Mouse (Mus musculus) CH12.LX (cell line): ENCODE results near the gene H1foo. TPM values are rescaled to one million over a fixed set of nuclear protein-coding genes. Genes with fewer than 3 reads are reported as not detected.

Experiments
- DNase-seq: peaks from one replicate; pipeline ENCODE4 v3.0.0-alpha.2; 2013; ENCODE audit errors: extremely low read depth
- H3K27ac ChIP-seq: 2 replicates; pipeline ENCODE4 v1.5.1; 2012; ENCODE audit warnings: low read depth, mild to moderate bottlenecking, control low read depth, moderate library complexity; ENCODE audit not compliant: insufficient read depth
- H3K27me3 ChIP-seq: replicated peaks from 2 replicates; pipeline ENCODE3; 2012; ENCODE audit warnings: inconsistent platforms
- H3K36me3 ChIP-seq, 2 experiments: replicated peaks in 1 of 2; 2 replicates each; pipeline versions ENCODE3 to v1.6.1; 2012; ENCODE audit warnings: inconsistent platforms in 1 of 2, low read length in 1 of 2, mild to moderate bottlenecking in 1 of 2, mixed read lengths in 1 of 2, moderate library complexity in 1 of 2; ENCODE audit not compliant: control insufficient read depth in 1 of 2, insufficient read depth in 1 of 2
- H3K4me1 ChIP-seq, 2 experiments: 2 replicates each; pipeline ENCODE4 v1.6.1; 2012; ENCODE audit warnings: inconsistent platforms in 1 of 2, moderate library complexity in 1 of 2; ENCODE audit not compliant: insufficient read depth in 2 of 2, control insufficient read depth in 1 of 2
- H3K4me2 ChIP-seq: 2 replicates; pipeline ENCODE4 v1.6.1; 2012; ENCODE audit warnings: low read depth, mild to moderate bottlenecking, control low read depth; ENCODE audit not compliant: poor library complexity, insufficient read depth, severe bottlenecking
- H3K4me3 ChIP-seq, 3 experiments: fragments of 150-350 bp in 1 of 3; sonication (generic) in 1 of 3; replicated peaks in 1 of 3; 2 replicates each; pipeline versions ENCODE3 to v1.5.1; 2011 to 2012; ENCODE audit warnings: low read depth in 2 of 3, low read length in 2 of 3, mild to moderate bottlenecking in 2 of 3, moderate library complexity in 2 of 3, control low read depth in 1 of 3, improper control_type of control experiment in 1 of 3, inconsistent platforms in 1 of 3, mixed read lengths in 1 of 3; ENCODE audit not compliant: poor library complexity in 1 of 3
- H3K79me2 ChIP-seq: replicated peaks from 2 replicates; pipeline ENCODE4 v1.6.1; 2012; ENCODE audit warnings: mild to moderate bottlenecking, moderate library complexity; ENCODE audit not compliant: control insufficient read depth, poor library complexity, insufficient read depth, severe bottlenecking; ENCODE audit errors: extremely low read depth
- H3K9ac ChIP-seq: 2 replicates; pipeline ENCODE4 v1.6.1; 2012; ENCODE audit warnings: low read depth, mild to moderate bottlenecking, control low read depth, moderate library complexity; ENCODE audit not compliant: insufficient read depth
- H3K9me3 ChIP-seq: replicated peaks from 2 replicates; pipeline ENCODE3; 2012; ENCODE audit warnings: low read length, inconsistent platforms, mixed read lengths
- BHLHE40 ChIP-seq: IDR thresholded peaks from 2 replicates; pipeline ENCODE4 v1.6.1; 2011; ENCODE audit warnings: mild to moderate bottlenecking, low read depth, low read length, improper control_type of control experiment
- CHD1 ChIP-seq: IDR thresholded peaks from 2 replicates; pipeline ENCODE4 v1.6.1; 2012; ENCODE audit warnings: low read depth, low read length, improper control_type of control experiment, inconsistent platforms
- CHD2 ChIP-seq: IDR thresholded peaks from 2 replicates; pipeline ENCODE4 v1.6.1; 2011; ENCODE audit warnings: low read length, improper control_type of control experiment
- CTCF ChIP-seq, 2 experiments: IDR thresholded peaks in 1 of 2; conservative IDR thresholded peaks in 1 of 2; 2 replicates each; pipeline ENCODE4 v1.5.1; 2011 to 2012; ENCODE audit warnings: low read depth in 2 of 2, low read length in 2 of 2, improper control_type of control experiment in 1 of 2, inconsistent platforms in 1 of 2, mild to moderate bottlenecking in 1 of 2, moderate library complexity in 1 of 2
- E2F4 ChIP-seq: IDR thresholded peaks from 2 replicates; pipeline ENCODE4 v1.6.1; 2011; ENCODE audit warnings: low read depth, low read length, improper control_type of control experiment; ENCODE audit not compliant: insufficient replicate concordance
- ELF1 ChIP-seq: IDR thresholded peaks from 2 replicates; pipeline ENCODE4 v1.6.1; 2014; ENCODE audit warnings: low read depth, mild to moderate bottlenecking, inconsistent platforms, low read length, improper control_type of control experiment
- EP300 ChIP-seq: IDR thresholded peaks from 2 replicates; pipeline ENCODE4 v1.6.1; 2011; ENCODE audit warnings: low read length, improper control_type of control experiment
- ETS1 ChIP-seq: conservative IDR thresholded peaks from 2 replicates; pipeline ENCODE4 v1.6.1; 2012; ENCODE audit warnings: low read depth, mild to moderate bottlenecking, inconsistent platforms, low read length, improper control_type of control experiment, moderate library complexity
- GABPA ChIP-seq: IDR thresholded peaks from 2 replicates; pipeline ENCODE4 v1.6.1; 2012; ENCODE audit warnings: low read depth, low read length, improper control_type of control experiment, inconsistent platforms; ENCODE audit not compliant: insufficient replicate concordance
- HCFC1 ChIP-seq: IDR thresholded peaks from 2 replicates; pipeline ENCODE4 v1.6.1; 2012; ENCODE audit warnings: low read depth, mild to moderate bottlenecking, inconsistent platforms, low read length, improper control_type of control experiment
- IRF4 ChIP-seq: IDR thresholded peaks from 2 replicates; pipeline ENCODE4 v1.6.1; 2014; ENCODE audit warnings: low read depth, mild to moderate bottlenecking, inconsistent platforms, low read length, improper control_type of control experiment
- JUN ChIP-seq: IDR thresholded peaks from 2 replicates; pipeline ENCODE4 v1.6.1; 2011; ENCODE audit warnings: low read depth, mild to moderate bottlenecking, low read length, improper control_type of control experiment, moderate library complexity; ENCODE audit not compliant: insufficient read depth
- JUND ChIP-seq: conservative IDR thresholded peaks from 2 replicates; pipeline ENCODE4 v1.6.1; 2011; ENCODE audit warnings: low read depth, low read length, improper control_type of control experiment
- KAT2A ChIP-seq: IDR thresholded peaks from 2 replicates; pipeline ENCODE4 v1.6.1; 2012; ENCODE audit warnings: low read length, improper control_type of control experiment, inconsistent platforms; ENCODE audit not compliant: insufficient replicate concordance
- MAFK ChIP-seq: IDR thresholded peaks from 2 replicates; pipeline ENCODE4 v1.6.1; 2011; ENCODE audit warnings: low read length, improper control_type of control experiment; ENCODE audit not compliant: insufficient replicate concordance
- MAX ChIP-seq: IDR thresholded peaks from 2 replicates; pipeline ENCODE4 v1.6.1; 2011; ENCODE audit warnings: low read length, improper control_type of control experiment
- MAZ ChIP-seq: IDR thresholded peaks from 2 replicates; pipeline ENCODE4 v1.6.1; 2012; ENCODE audit warnings: low read depth, mild to moderate bottlenecking, inconsistent platforms, low read length, improper control_type of control experiment, moderate library complexity
- MEF2A ChIP-seq: IDR thresholded peaks from 2 replicates; pipeline ENCODE4 v1.6.1; 2014; ENCODE audit warnings: low read depth, mild to moderate bottlenecking, inconsistent platforms, low read length, improper control_type of control experiment, borderline replicate concordance
- MXI1 ChIP-seq: IDR thresholded peaks from 2 replicates; pipeline ENCODE4 v1.6.1; 2011; ENCODE audit warnings: mild to moderate bottlenecking, low read depth, low read length, improper control_type of control experiment
- MYC ChIP-seq: IDR thresholded peaks from 2 replicates; pipeline ENCODE4 v1.6.1; 2011; ENCODE audit warnings: low read depth, mild to moderate bottlenecking, improper control_type of control experiment, low read length
- NELFE ChIP-seq: IDR thresholded peaks from 2 replicates; pipeline ENCODE4 v1.6.1; 2011; ENCODE audit warnings: low read depth, low read length, improper control_type of control experiment
- NRF1 ChIP-seq: IDR thresholded peaks from 2 replicates; pipeline ENCODE4 v1.6.1; 2014; ENCODE audit warnings: low read depth, mild to moderate bottlenecking, inconsistent platforms, low read length, improper control_type of control experiment, moderate library complexity
- PAX5 ChIP-seq: IDR thresholded peaks from 2 replicates; pipeline ENCODE4 v1.6.1; 2012; ENCODE audit warnings: low read length, inconsistent platforms, mixed read lengths
- POLR2A ChIP-seq: IDR thresholded peaks from 2 replicates; pipeline ENCODE4 v1.6.1; 2011; ENCODE audit warnings: low read depth, mild to moderate bottlenecking, improper control_type of control experiment, low read length
- POLR2AphosphoS2 ChIP-seq: IDR thresholded peaks from 2 replicates; pipeline ENCODE4 v1.6.1; 2011; ENCODE audit warnings: low read depth, low read length, improper control_type of control experiment
- RAD21 ChIP-seq: IDR thresholded peaks from 2 replicates; pipeline ENCODE4 v1.6.1; 2011; ENCODE audit warnings: low read depth, mild to moderate bottlenecking, low read length, improper control_type of control experiment, moderate library complexity
- RCOR1 ChIP-seq: conservative IDR thresholded peaks from 2 replicates; pipeline ENCODE4 v1.6.1; 2012; ENCODE audit warnings: low read depth, mild to moderate bottlenecking, inconsistent platforms, low read length, improper control_type of control experiment
- SIN3A ChIP-seq: IDR thresholded peaks from 2 replicates; pipeline ENCODE4 v1.6.1; 2012; ENCODE audit warnings: low read length, improper control_type of control experiment, inconsistent platforms
- SMC3 ChIP-seq: IDR thresholded peaks from 2 replicates; pipeline ENCODE4 v1.6.1; 2011; ENCODE audit warnings: low read depth, low read length, improper control_type of control experiment
- TBP ChIP-seq: conservative IDR thresholded peaks from 2 replicates; pipeline ENCODE4 v1.6.1; 2011; ENCODE audit warnings: low read depth, low read length, improper control_type of control experiment
- TCF12 ChIP-seq: IDR thresholded peaks from 2 replicates; pipeline ENCODE4 v1.6.1; 2014; ENCODE audit warnings: low read depth, mild to moderate bottlenecking, inconsistent platforms, low read length, improper control_type of control experiment
- UBTF ChIP-seq: IDR thresholded peaks from 2 replicates; pipeline ENCODE4 v1.6.1; 2012; ENCODE audit warnings: low read depth, mild to moderate bottlenecking, inconsistent platforms, low read length, improper control_type of control experiment, moderate library complexity
- USF1 ChIP-seq: IDR thresholded peaks from 2 replicates; pipeline ENCODE4 v1.6.1; 2014; ENCODE audit warnings: low read depth, mild to moderate bottlenecking, inconsistent platforms, low read length, improper control_type of control experiment
- USF2 ChIP-seq: conservative IDR thresholded peaks from 2 replicates; pipeline ENCODE4 v1.6.1; 2011; ENCODE audit warnings: low read depth, low read length, improper control_type of control experiment
- ZC3H11A ChIP-seq: IDR thresholded peaks from 2 replicates; pipeline ENCODE4 v1.6.1; 2012; ENCODE audit warnings: low read depth, mild to moderate bottlenecking, inconsistent platforms, low read length, improper control_type of control experiment
- ZKSCAN1 ChIP-seq: IDR thresholded peaks from 2 replicates; pipeline ENCODE4 v1.6.1; 2012; ENCODE audit warnings: low read depth, inconsistent platforms, low read length, improper control_type of control experiment, borderline replicate concordance
- ZMIZ1 ChIP-seq: IDR thresholded peaks from 2 replicates; pipeline ENCODE4 v1.6.1; 2012; ENCODE audit warnings: low read depth, mild to moderate bottlenecking, inconsistent platforms, low read length, improper control_type of control experiment
- ZNF384 ChIP-seq: IDR thresholded peaks from 2 replicates; pipeline ENCODE4 v1.6.1; 2012; ENCODE audit warnings: low read depth, low read length, improper control_type of control experiment, inconsistent platforms
- dilution Hi-C: fragments of 300-500 bp; cut with MboI; formaldehyde crosslinking; loops from 2 replicates; pipeline ENCODE4 v1.14.3; 2020; ENCODE audit warnings: low sequenced_read_pairs; ENCODE audit not compliant: extremely low pct_unique_long_range_greater_than_20kb, extremely low pct_ligation_motif_present
- in situ Hi-C: fragments of 300-500 bp; cut with MboI; formaldehyde crosslinking; loops from 3 replicates; pipeline ENCODE4 v1.14.3; 2019; ENCODE audit warnings: low sequenced_read_pairs, low pct_ligation_motif_present, low pct_unique_long_range_greater_than_20kb, mixed read lengths
- polyA plus RNA-seq: library from polyadenylated mRNA; unstranded; fragments of >175 nt; gene quantifications from 2 replicates; pipeline ENCODE4 v1.2.1, GENCODE M21; 2012; ENCODE audit warnings: low read depth; ENCODE audit not compliant: insufficient read length
- total RNA-seq, 2 experiments: library from RNA; depleted of rRNA; stranded (reverse); fragments of 300-350 nt in 1 of 2; fragments of >200 nt in 1 of 2; gene quantifications; 2 replicates each; pipeline ENCODE4 v1.2.3; 2012 to 2014

H1foo gene
- total and polyA plus RNA-seq, 3 experiments: 0.77 to 1.0 (median 0.89) TPM

DNA sequence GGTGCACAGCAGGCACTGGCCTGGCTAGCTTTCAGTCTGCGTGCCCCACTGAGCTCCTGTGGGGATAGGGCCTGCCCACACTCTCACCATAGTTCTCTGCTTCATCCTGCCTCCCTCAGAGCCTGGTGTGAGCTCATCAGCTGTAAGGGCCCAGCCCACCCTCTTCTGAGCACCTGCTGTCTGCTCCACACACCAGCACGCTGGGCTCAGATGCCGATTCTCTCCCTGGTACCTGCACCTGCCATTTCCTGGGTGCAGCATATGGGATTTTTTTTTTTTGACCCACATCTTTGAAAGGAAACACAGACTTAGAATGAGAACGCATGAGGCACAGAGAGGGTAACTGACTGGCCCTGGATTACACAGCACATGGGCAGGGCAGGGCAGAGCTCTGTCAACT is 44.9 kb downstream of the H1foo start:
- peak overlapping the region; percentile 12 to 88 (median 25) for H3K4me3 ChIP-seq
- in situ Hi-C loops: no loop called here
- H3K27ac ChIP-seq: peak overlapping the region; percentile 97
- peak; percentile 74; the same call in 1 of the 2 replicates for TF ChIP-seq EP300
- peak; percentile 97 for TF ChIP-seq ETS1
- no peak for TF ChIP-seq TBP
- TF ChIP-seq USF2: no peak
- TF ChIP-seq TCF12: peak; percentile 98
- TF ChIP-seq KAT2A: 0 out of 2 replicates have a peak, but pooled peaks have one; percentile 12
- no peak for TF ChIP-seq PAX5
- TF ChIP-seq UBTF: peak; percentile 61; the same call in 1 of the 2 replicates
- no peak for TF ChIP-seq ZC3H11A
- peak; percentile 91 for TF ChIP-seq RCOR1
- TF ChIP-seq POLR2AphosphoS2: no peak
- no peak for TF ChIP-seq GABPA
- TF ChIP-seq USF1: no peak
- no peak for TF ChIP-seq MAZ
- TF ChIP-seq BHLHE40: peak; percentile 95
- TF ChIP-seq MXI1: peak; percentile 81
- TF ChIP-seq IRF4: peak; percentile 59; the same call in 1 of the 2 replicates
- TF ChIP-seq SIN3A: peak; percentile 79
- no peak for TF ChIP-seq MAFK
- TF ChIP-seq ZKSCAN1: no peak
- peak; percentile 64 for TF ChIP-seq ELF1
- TF ChIP-seq NRF1: no peak; the same call in 1 of the 2 replicates
- no peak; the same call in 1 of the 2 replicates for TF ChIP-seq HCFC1
- TF ChIP-seq NELFE: no peak
- no peak; the same call in 1 of the 2 replicates for TF ChIP-seq RAD21
- TF ChIP-seq POLR2A: peak; percentile 24; the same call in 1 of the 2 replicates
- TF ChIP-seq ZNF384: peak; percentile 94
- peak; percentile 91 for TF ChIP-seq MYC
- no peak for TF ChIP-seq ZMIZ1
- peak; percentile 88 for TF ChIP-seq CHD1
- no peak for TF ChIP-seq E2F4
- TF ChIP-seq CTCF (conservative IDR thresholded peaks at IDR 0.05 in 1 of 2, IDR thresholded peaks at IDR 0.05 in 1 of 2; ENCODE audit: low read depth in 2 of 2, low read length in 2 of 2): no peak
- TF ChIP-seq SMC3: no peak; the same call in 1 of the 2 replicates
- no peak for TF ChIP-seq CHD2
- no peak for TF ChIP-seq JUND
- 0 out of 2 replicates have a peak, but pooled peaks have one; percentile 11 for TF ChIP-seq JUN
- peak; percentile 15; the same call in 1 of the 2 replicates for TF ChIP-seq MEF2A
- TF ChIP-seq MAX: peak; percentile 82
- TF ChIP-seq, all 38 proteins: peak for 18
- Histone ChIP-seq H3K79me2 (peaks cover 52% of the 10 kb centered on the region), H3K4me2 (peak overlapping the region; percentile 71), H3K9me3 (no peaks in the 10 kb centered on the region), H3K36me3 (peaks cover 0 to 5% of the 10 kb centered on the region in 2 experiments), H3K9ac (peak overlapping the region; percentile 41; the same call in 1 of the 2 replicates), H3K27me3 (peaks cover 11% of the 10 kb centered on the region), H3K4me1 (peaks cover 39 to 90% of the 10 kb centered on the region in 2 experiments)
- dilution Hi-C loops: no loop called here
- peak; percentile 90 for DNase-seq
